10 mouse cellular contexts compared by ENCODE assay signal in the genomic region with DNA sequence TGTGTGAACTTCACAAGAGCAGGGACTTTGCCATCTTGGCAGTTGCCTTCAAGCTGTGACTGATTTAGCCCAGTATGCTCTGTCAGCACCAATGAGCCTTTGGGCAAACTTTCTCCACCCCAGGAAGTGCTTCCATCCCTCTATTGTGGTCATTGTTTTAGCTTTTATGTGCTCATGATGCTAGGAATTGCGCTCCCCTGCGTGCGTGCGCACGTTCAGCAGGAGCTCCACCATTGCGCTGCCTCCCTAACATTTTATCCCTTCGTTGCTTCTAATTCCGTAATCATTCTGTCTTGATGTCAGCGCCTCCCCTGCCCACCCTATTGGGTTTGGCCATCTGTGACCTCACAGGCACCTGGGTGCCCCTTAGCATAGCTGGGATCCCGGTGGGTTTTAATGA. TPM values are rescaled to one million over a fixed set of nuclear protein-coding genes. Genes with fewer than 3 reads are reported as not detected.
A peak's percentile ranks its signal among the peaks of the same experiment; 100 is the strongest.
DNase-seq lines count a peak whose midpoint lies in the region; ATAC-seq and TF ChIP-seq lines count a peak whose summit lies in the region.
"Had no signal": no experiment of that assay in that cellular context is flagged by ENCODE, and none has a peak within 500 bp of the region (broad histone marks: within the 10 kb centered on the region; RNA-seq: fewer than 3 reads in every experiment).

No protein-coding gene starts in this region.

- in situ Hi-C loops in ES-E14 (cut with MboI; ENCODE audit: low sequenced_read_pairs in 2 of 2, unreplicated experiment in 2 of 2) = no loop called here

- peak overlapping the region; percentile 87 for H3K4me2 ChIP-seq in heart, embryonic 13.5 days
- peak overlapping the region; percentile 88 for H3K4me2 ChIP-seq in embryonic facial prominence, embryonic 13.5 days
- peak overlapping the region; percentile 84 for H3K4me2 ChIP-seq in liver, embryonic 16.5 days (ENCODE audit: low read depth, low read length)

- DNase-seq in heart, postnatal 10 days = no peak
- DNase-seq in ES-E14 (ENCODE audit: low read depth, low spot score) = no peak
- no peak for DNase-seq in adipocyte (ENCODE audit: low spot score)
- DNase-seq in kidney, adult 9 months = no peak
- DNase-seq in frontal cortex, postnatal 25 days (ENCODE audit: low spot score in 2 of 2) = no peak
- DNase-seq: cerebellum, postnatal 36 days; gastrocnemius, postnatal 36 days had no signal

- ATAC-seq in heart, embryonic 13.5 days (ENCODE audit: extremely low read depth, insufficient number of reproducible peaks, low FRiP score, low TSS enrichment) = no peak
- ATAC-seq in embryonic facial prominence, embryonic 13.5 days (ENCODE audit: insufficient number of reproducible peaks, insufficient read depth, low FRiP score, low TSS enrichment, low read depth) = no peak
- ATAC-seq in liver, embryonic 16.5 days (ENCODE audit: low read depth) = no peak

- no peak overlapping the region for H3K9ac ChIP-seq in heart, embryonic 13.5 days
- no peak overlapping the region for H3K9ac ChIP-seq in ES-E14 (ENCODE audit: insufficient read depth, low read depth, low read length, poor library complexity, severe bottlenecking)
- no peak overlapping the region for H3K9ac ChIP-seq in embryonic facial prominence, embryonic 13.5 days
- peak overlapping the region; percentile 86 for H3K9ac ChIP-seq in liver, embryonic 16.5 days (ENCODE audit: low read depth, low read length)

- H3K36me3 ChIP-seq in heart, embryonic 13.5 days = peaks cover 8% of the 10 kb centered on the region; the same call in 1 of the 2 replicates
- H3K36me3 ChIP-seq in ES-E14 (ENCODE audit: control insufficient read depth, insufficient read depth, low read length, poor library complexity, severe bottlenecking) = peaks cover 21% of the 10 kb centered on the region
- H3K36me3 ChIP-seq in embryonic facial prominence, embryonic 13.5 days = no peaks in the 10 kb centered on the region; the same call in 1 of the 2 replicates
- H3K36me3 ChIP-seq in liver, embryonic 16.5 days (ENCODE audit: control insufficient read depth, insufficient read depth) = peaks cover 6% of the 10 kb centered on the region; the same call in 1 of the 2 replicates

- WGBS in heart, embryonic 13.5 days = 98% methylated on average over 10 of the region's 10 CpGs
- 95% methylated on average over 10 of the region's 10 CpGs for WGBS in embryonic facial prominence, embryonic 13.5 days
- WGBS in liver, embryonic 16.5 days (ENCODE audit: insufficient replicate concordance) = 94% methylated on average over 10 of the region's 10 CpGs

- H3K9me3 ChIP-seq in heart, embryonic 13.5 days = no peaks in the 10 kb centered on the region
- no peaks in the 10 kb centered on the region for H3K9me3 ChIP-seq in ES-E14 (ENCODE audit: control insufficient read depth, insufficient read depth, low read depth, low read length)
- H3K9me3 ChIP-seq in embryonic facial prominence, embryonic 13.5 days = no peaks in the 10 kb centered on the region
- H3K9me3 ChIP-seq in liver, embryonic 16.5 days (replicated peaks; ENCODE audit: control insufficient read depth, low read length) = no peaks in the 10 kb centered on the region

- peak overlapping the region; percentile 77 for H3K4me3 ChIP-seq in heart, embryonic 13.5 days
- peak overlapping the region; percentile 76 to 80; a peak in 3 of 4 replicates for H3K4me3 ChIP-seq in ES-E14 (ENCODE audit: insufficient read depth in 1 of 2, low read depth in 1 of 2, low read length in 2 of 2, poor library complexity in 1 of 2, severe bottlenecking in 1 of 2)
- H3K4me3 ChIP-seq in embryonic facial prominence, embryonic 13.5 days = no peak overlapping the region
- peak overlapping the region; percentile 78 for H3K4me3 ChIP-seq in liver, embryonic 16.5 days (ENCODE audit: low read depth, low read length)

- intact Hi-C loops in heart, postnatal 10 days (cut with DNase I) = loop anchor here (10.0 kb wide), 1 partner anchor 162 kb away; no protein-coding TSS in a partner anchor

- H3K4me1 ChIP-seq in heart, embryonic 13.5 days = peaks cover 22% of the 10 kb centered on the region
- peaks cover 6 to 7% of the 10 kb centered on the region in 2 experiments; a peak in 2 of 4 replicates for H3K4me1 ChIP-seq in ES-E14 (ENCODE audit: control insufficient read depth in 2 of 2, insufficient read depth in 2 of 2, low read length in 2 of 2, poor library complexity in 1 of 2)
- peaks cover 6% of the 10 kb centered on the region; the same call in 1 of the 2 replicates for H3K4me1 ChIP-seq in embryonic facial prominence, embryonic 13.5 days
- H3K4me1 ChIP-seq in liver, embryonic 16.5 days (ENCODE audit: control insufficient read depth, low read depth, low read length) = peaks cover 14% of the 10 kb centered on the region

- 0 out of 2 replicates have a peak overlapping the region, but pooled peaks have one; percentile 15 for H3K27ac ChIP-seq in heart, embryonic 13.5 days (replicated peaks)
- no peak overlapping the region for H3K27ac ChIP-seq in ES-E14 (ENCODE audit: insufficient read depth, low read depth, low read length, poor library complexity, severe bottlenecking)
- H3K27ac ChIP-seq in embryonic facial prominence, embryonic 13.5 days = no peak overlapping the region
- H3K27ac ChIP-seq in liver, embryonic 16.5 days (ENCODE audit: low read length) = no peak overlapping the region

- peaks cover 28% of the 10 kb centered on the region for H3K27me3 ChIP-seq in heart, embryonic 13.5 days (replicated peaks)
- peaks cover 9% of the 10 kb centered on the region for H3K27me3 ChIP-seq in embryonic facial prominence, embryonic 13.5 days
- H3K27me3 ChIP-seq in liver, embryonic 16.5 days (ENCODE audit: control insufficient read depth, insufficient read depth, low read depth, low read length) = peaks cover 11% of the 10 kb centered on the region

TF ChIP-seq in ES-E14, 5 proteins besides CTCF, POLR2A, EP300 and RAD21:
- TF ChIP-seq HCFC1 (IDR thresholded peaks at IDR 0.05; ENCODE audit: borderline replicate concordance, insufficient read depth, low read length) (no peak), CHD2 (IDR thresholded peaks at IDR 0.05; ENCODE audit: low read depth, low read length) (no peak), ZC3H11A (IDR thresholded peaks at IDR 0.05; ENCODE audit: borderline replicate concordance, low read depth, low read length) (no peak), ZNF384 (IDR thresholded peaks at IDR 0.05; ENCODE audit: low read depth, low read length) (no peak), MAFK (IDR thresholded peaks at IDR 0.05; ENCODE audit: insufficient read depth, low read depth, low read length) (no peak)
TF ChIP-seq in ES-E14: peak in this region for 0.

RNA-seq across cellular contexts. Expression of gene Srxn1, which starts 1.3 kb away (rescaled TPM):
- 7.4 and 7.7 TPM in 2 replicates for polyA plus RNA-seq in heart, embryonic 13.5 days (2015; fragmentation: Nextera tagmentation; extraction: Ambion mirVana)
- 10 to 100 TPM; 11.3 to 12.1 TPM for total RNA-seq in heart, postnatal 10 days (2021)
- total RNA-seq in ES-E14 (2012; rRNA removed) = 16.0 and 18.3 TPM in 2 replicates
- 9.7 and 10.6 TPM in 2 replicates for polyA plus RNA-seq in embryonic facial prominence, embryonic 13.5 days (2015; fragmentation: Nextera tagmentation; extraction: Ambion mirVana)
- 8.8 and 9.4 TPM in 2 replicates for polyA plus RNA-seq in liver, embryonic 16.5 days (2015; fragmentation: Nextera tagmentation; extraction: Ambion mirVana)

RNA-seq across cellular contexts. Expression of gene Scrt2, which starts 25.3 kb away (rescaled TPM):
- 0.04 TPM in 1 of 2 replicates, not detected in the other for polyA plus RNA-seq in heart, embryonic 13.5 days (2015; fragmentation: Nextera tagmentation; extraction: Ambion mirVana)
- not detected for total RNA-seq in heart, postnatal 10 days (2021)
- total RNA-seq in ES-E14 (2012; rRNA removed) = 0.04 and 0.37 TPM in 2 replicates
- 0.12 and 0.17 TPM in 2 replicates for polyA plus RNA-seq in embryonic facial prominence, embryonic 13.5 days (2015; fragmentation: Nextera tagmentation; extraction: Ambion mirVana)
- not detected in 2 replicates for polyA plus RNA-seq in liver, embryonic 16.5 days (2015; fragmentation: Nextera tagmentation; extraction: Ambion mirVana)
- total RNA-seq: gastrocnemius, postnatal 36 days had no signal

RNA-seq across cellular contexts. Expression of gene Tcf15, which starts 36.8 kb away (rescaled TPM):
- polyA plus RNA-seq in heart, embryonic 13.5 days (2015; fragmentation: Nextera tagmentation; extraction: Ambion mirVana) = 9.2 and 9.4 TPM in 2 replicates
- total RNA-seq in heart, postnatal 10 days (2021) = 10 to 100 TPM; 44.1 to 53.6 TPM
- total RNA-seq in ES-E14 (2012; rRNA removed) = 22.4 and 54.6 TPM in 2 replicates
- 3.7 and 4.1 TPM in 2 replicates for polyA plus RNA-seq in embryonic facial prominence, embryonic 13.5 days (2015; fragmentation: Nextera tagmentation; extraction: Ambion mirVana)
- polyA plus RNA-seq in liver, embryonic 16.5 days (2015; fragmentation: Nextera tagmentation; extraction: Ambion mirVana) = 0.22 TPM in 1 of 2 replicates, not detected in the other
